Mouse (Mus musculus): ENCODE data around the gene Rad51b.

The Rad51b gene

DNA sequence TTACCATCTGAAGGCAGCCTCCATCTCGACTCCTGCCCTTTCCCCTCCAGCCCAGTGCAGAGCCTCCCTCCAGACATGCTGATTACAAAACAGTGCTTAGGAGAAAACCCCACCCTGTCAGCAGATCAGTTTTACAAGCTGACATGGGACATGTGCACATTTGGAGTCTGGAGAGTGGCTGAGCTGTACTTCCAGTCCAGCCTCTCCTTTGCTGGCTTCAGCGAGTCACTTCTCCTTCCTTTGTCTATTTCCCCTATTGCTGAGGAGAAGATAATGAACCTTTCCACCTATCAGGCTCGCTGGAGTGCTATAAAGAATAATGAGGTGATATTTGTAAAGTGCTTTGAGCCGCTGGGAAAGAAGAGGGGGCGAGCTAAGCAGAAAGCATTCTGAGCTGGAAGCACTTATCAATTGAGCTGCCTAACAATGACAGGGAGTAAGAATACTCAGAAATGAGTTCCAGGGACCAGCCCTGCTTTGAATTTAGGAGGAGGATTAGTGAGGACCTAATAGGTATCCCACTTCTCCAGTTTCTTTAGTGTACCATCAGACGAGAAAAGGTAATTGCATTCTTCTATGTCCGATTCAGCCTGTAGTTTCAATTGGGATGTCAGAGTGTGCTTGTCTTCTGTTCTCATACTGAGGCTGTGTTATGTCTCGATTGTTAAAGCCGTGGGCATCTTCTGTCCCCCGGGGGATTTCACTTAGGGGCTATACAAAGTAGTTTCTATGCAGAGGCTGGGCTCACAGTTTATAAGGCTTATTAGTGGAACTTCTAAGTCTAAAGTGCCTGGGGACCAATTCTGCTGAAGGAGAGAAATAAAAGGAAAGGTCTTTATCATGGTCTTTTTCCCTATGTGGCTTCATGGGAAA lies 453.4 kb downstream of the Rad51b start:
- in situ Hi-C loops (cut with MboI; ENCODE audit: low sequenced_read_pairs) = no loop called here

DNA sequence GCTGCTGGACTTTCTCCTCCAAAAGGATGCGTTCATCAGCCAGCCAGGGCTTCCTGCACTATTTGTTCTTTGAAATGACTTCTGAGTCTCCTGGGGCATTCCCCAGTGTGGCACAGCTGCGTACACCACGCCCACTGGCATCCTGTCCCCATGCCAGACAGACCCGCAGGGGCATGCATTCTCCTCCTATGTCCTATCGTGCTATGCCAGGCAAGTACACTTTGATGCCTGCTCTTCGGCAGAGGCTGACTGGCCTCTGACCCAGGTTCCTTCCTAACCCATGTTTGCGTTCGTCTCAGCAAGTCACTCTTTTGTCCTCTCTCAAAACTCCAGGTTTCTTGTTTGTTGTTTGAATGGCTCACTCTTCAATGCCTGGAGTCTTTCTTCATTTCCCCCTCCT lies 454.7 kb downstream of the Rad51b start:
- in situ Hi-C loops (cut with MboI; ENCODE audit: low sequenced_read_pairs) = no loop called here

GRCm38 (mm10) chr12:79752189-79752588 lies 455.1 kb downstream of the Rad51b start:
- in situ Hi-C loops (cut with MboI; ENCODE audit: low sequenced_read_pairs) = no loop called here

GRCm38 (mm10) chr12:79755617-79756016 lies 458.5 kb downstream of the Rad51b start:
- in situ Hi-C loops (cut with MboI; ENCODE audit: low sequenced_read_pairs) = no loop called here

- in situ Hi-C loops (cut with MboI; ENCODE audit: low sequenced_read_pairs) = no loop called here
Measured at GRCm38 (mm10) chr12:79756352-79756751, 459.3 kb downstream of the Rad51b start.

GRCm38 (mm10) chr12:79757775-79758174 lies 460.7 kb downstream of the Rad51b start:
- in situ Hi-C loops (cut with MboI; ENCODE audit: low sequenced_read_pairs) = no loop called here

DNA sequence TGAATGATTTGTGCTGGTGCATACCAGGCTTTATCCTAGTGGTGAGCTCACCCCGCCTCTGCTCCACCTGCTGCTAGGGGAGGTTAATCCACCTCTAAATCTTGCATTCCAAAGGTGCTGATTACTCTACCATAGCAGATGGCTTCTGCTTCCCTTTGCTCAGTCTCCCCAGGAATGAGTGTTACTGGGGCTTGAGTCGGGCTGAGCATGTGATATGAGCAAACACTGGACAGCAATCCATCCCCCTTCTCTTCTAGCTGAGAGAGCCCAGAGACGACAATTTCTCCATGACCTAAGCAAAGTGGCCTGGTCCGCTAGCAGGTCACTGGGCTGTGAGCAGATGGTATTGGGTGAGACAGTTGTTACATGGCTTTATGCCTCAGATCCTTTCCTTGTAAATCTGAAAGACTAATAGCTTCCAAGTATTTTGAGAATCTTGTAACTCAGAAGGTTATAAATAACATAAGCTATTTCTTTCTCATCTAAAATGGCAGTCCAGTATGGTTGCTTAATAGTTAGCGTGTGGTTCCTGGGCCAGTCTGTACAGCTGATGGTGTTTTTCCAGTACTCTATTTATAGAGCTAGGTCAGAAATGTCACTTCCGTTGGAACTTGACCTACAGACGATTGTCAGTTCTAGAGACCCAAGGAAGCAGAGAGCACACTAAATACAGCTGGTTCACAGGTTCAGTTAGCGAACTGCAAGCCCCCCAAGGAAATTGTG lies 462.3 kb downstream of the Rad51b start:
- in situ Hi-C loops (cut with MboI; ENCODE audit: low sequenced_read_pairs) = no loop called here

GRCm38 (mm10) chr12:79761217-79761616 lies 464.1 kb downstream of the Rad51b start:
- in situ Hi-C loops (cut with MboI; ENCODE audit: low sequenced_read_pairs) = no loop called here

DNA sequence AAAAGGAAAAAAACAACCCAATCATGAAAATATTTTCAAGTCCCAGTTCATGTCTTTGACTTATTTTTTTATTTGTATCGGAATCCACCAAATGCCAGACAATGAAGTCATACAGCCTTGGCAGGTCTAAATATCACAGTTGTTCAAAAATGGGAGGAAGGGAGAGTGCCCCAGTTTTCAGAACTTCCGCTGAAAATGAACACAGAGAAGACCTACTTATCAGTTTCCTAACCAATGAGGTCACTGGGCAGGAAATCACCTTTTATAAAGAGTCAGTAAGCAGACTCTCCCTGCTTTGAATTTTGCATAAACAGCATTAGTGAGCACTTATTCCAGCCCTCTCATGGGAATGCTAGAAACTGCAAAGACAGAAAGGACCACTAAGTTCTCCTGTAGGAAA lies 465.0 kb downstream of the Rad51b start:
- in situ Hi-C loops (cut with MboI; ENCODE audit: low sequenced_read_pairs) = no loop called here

GRCm38 (mm10) chr12:79762570-79763275 lies 465.6 kb downstream of the Rad51b start:
- in situ Hi-C loops (cut with MboI; ENCODE audit: low sequenced_read_pairs) = no loop called here

GRCm38 (mm10) chr12:79766116-79766515 lies 469.0 kb downstream of the Rad51b start:
- in situ Hi-C loops (cut with MboI; ENCODE audit: low sequenced_read_pairs) = no loop called here

DNA sequence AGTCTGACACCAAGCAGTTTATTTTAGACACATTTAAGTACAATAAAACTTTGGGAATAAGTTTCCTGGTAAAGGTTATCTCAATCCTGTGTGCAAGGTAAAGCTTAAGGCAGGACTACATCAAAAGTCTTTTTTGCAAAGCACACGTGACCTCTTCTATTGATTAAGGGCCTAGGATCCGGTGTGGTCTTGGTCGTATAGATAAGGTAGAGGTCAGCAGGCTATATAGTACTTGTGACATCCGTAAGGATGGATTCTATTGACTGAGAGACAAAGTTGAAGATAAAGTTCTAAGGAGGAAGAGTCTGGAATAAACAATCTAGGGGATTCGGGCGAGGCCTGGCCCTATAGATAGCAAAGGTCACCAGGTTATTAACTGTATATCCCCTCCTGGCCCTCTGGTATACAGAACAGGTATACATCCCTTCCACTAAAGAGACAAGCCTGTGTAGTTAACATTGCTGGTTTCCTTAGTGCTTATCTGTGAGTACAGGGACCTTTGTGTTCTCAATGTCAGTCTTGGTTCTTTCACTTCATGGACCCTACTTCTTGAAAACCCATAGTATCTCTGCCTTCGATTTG lies 471.8 kb downstream of the Rad51b start:
- in situ Hi-C loops (cut with MboI; ENCODE audit: low sequenced_read_pairs) = no loop called here

- in situ Hi-C loops (cut with MboI; ENCODE audit: low sequenced_read_pairs) = no loop called here
Measured at GRCm38 (mm10) chr12:79769763-79770162, 472.7 kb downstream of the Rad51b start.

- in situ Hi-C loops (cut with MboI; ENCODE audit: low sequenced_read_pairs) = no loop called here
Measured at GRCm38 (mm10) chr12:79771194-79771593, 474.1 kb downstream of the Rad51b start.

DNA sequence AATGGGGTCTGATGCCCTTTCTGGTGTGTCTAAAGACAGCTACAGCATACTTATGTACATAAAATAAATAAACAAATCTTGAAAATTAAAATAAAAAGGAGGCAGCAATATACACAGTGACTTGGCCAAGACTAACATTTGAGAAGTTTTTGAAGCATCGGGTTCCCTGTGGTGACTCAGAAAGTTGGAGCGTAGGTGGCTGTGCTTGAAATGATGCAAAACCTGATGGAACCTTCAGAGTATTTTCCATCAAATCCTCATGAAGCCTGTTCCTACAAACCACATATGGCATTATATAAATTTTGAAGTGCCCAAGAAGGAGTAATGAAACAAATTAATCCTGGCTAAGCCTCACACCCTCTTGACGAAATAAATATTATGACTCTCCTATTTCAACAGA lies 474.7 kb downstream of the Rad51b start:
- in situ Hi-C loops (cut with MboI; ENCODE audit: low sequenced_read_pairs) = no loop called here

- in situ Hi-C loops (cut with MboI; ENCODE audit: low sequenced_read_pairs) = no loop called here
Measured at GRCm38 (mm10) chr12:79773246-79773645, 476.2 kb downstream of the Rad51b start.

GRCm38 (mm10) chr12:79774571-79774970 lies 477.5 kb downstream of the Rad51b start:
- in situ Hi-C loops (cut with MboI; ENCODE audit: low sequenced_read_pairs) = no loop called here

DNA sequence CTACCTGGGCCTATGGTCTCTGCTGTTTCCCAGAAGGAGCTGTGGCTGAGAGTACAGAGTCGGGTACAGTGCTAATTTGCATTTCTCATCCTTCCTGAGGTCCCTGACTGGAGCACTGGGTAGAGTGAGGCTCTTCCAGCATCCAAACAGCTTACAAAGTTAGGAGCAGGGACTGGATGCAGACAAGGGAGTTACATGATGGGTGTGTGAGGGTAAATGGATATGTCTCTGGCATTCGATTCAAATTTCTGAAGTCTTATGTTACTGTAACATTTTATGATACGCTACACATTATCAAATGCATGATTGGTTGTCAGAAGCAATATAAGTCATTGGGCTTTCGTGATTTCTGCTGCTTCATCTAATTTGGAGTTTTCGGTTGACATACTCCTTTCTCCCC lies 479.7 kb downstream of the Rad51b start:
- in situ Hi-C loops (cut with MboI; ENCODE audit: low sequenced_read_pairs) = no loop called here

DNA sequence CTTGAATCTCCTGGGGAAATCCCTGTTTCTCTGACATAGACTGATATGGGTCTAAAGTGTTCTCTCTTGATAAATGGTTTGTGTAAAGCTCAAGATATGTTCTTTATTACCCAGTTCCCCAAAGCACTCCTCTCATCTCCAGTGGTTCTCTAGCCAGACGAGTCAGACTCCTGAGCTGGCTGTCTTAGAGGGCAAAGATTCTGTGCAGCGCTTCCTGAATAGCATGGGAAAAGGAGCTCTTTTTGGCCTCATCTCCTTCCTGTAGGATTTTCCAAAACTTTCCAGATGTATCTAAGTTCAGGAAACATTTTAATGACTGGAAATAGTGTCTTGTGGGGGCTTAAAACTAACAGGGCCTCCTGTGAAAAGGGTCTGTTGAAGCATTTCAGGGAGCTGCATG lies 483.7 kb downstream of the Rad51b start:
- in situ Hi-C loops (cut with MboI; ENCODE audit: low sequenced_read_pairs) = no loop called here

GRCm38 (mm10) chr12:79781788-79782187 lies 484.7 kb downstream of the Rad51b start:
- in situ Hi-C loops (cut with MboI; ENCODE audit: low sequenced_read_pairs) = no loop called here

DNA sequence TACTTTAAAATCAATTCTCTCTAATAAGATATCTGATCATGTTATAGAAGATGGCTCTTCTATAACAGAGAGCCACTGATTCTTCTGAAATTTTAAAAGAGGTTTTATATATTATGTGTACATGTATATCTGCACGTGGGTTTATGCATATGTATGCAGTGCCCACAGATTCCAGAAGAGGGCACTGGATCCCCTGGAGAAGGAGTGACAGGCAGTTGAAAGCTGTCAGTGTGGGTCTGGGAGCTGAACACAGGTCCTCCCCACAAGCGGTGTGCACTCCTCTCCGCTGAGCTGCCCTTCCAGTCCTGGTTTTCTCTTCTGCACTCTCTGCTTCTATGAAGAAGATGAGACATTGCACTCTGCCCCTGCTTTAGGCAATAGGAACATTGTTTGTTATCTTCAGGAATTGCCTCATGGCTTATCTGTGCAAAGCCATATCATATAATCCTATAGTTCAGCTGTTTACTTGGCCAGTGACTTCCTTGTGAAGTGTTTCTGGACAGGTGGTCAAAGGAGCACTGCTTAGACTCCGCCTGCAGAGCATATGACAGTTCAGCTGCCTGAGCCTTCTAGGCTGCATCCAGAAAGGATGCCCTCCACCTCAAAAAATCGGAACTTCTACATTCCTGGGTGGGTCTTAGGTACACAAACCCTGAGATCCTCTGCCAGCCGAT lies 485.5 kb downstream of the Rad51b start:
- in situ Hi-C loops (cut with MboI; ENCODE audit: low sequenced_read_pairs) = no loop called here

Data from CH12F3 (cell line).